ENCODE assay signal across 14 mouse cellular contexts in the genomic region with DNA sequence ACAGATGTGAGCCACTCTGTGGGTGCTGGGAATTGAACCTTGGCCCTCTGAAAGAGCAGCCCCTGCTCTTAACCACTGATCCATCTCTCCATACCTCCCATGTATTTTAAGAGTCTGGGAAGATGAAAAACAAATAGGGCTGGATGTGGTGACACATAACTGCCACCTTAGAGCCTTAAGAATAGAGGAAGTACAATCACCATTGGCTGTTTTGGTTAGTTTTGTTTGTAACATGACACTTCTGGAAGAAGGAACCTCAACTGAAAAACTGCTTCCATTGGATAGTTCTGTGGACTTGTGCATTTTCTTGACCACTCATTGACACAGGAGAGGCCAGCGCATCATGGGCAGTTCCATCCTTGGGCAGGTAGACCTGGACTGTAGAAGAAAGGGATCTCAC.
"Had no signal": no experiment of that assay in that cellular context is flagged by ENCODE, and none has a peak within 500 bp of the region (broad histone marks: within the 10 kb centered on the region; RNA-seq: fewer than 3 reads in every experiment).

No protein-coding gene starts in this region.

- ATAC-seq: midbrain, embryonic 16.5 days had no signal

- H3K9ac ChIP-seq: liver, embryonic 13.5 days; midbrain, embryonic 13.5 days; stomach, embryonic 15.5 days had no signal

- H3K4me3 ChIP-seq: liver, embryonic 13.5 days; megakaryocyte, embryonic 14.5 days; midbrain, embryonic 10.5 days; midbrain, embryonic 13.5 days; stomach, embryonic 15.5 days had no signal

- H3K27me3 ChIP-seq: liver, embryonic 13.5 days; megakaryocyte, embryonic 14.5 days; midbrain, embryonic 13.5 days; stomach, embryonic 15.5 days had no signal

- H3K27ac ChIP-seq: liver, embryonic 13.5 days; midbrain, embryonic 13.5 days; stomach, embryonic 15.5 days had no signal

- H3K36me3 ChIP-seq: liver, embryonic 13.5 days; midbrain, embryonic 10.5 days; midbrain, embryonic 13.5 days; stomach, embryonic 15.5 days had no signal

- H3K4me1 ChIP-seq: liver, embryonic 13.5 days; megakaryocyte, embryonic 14.5 days; stomach, embryonic 15.5 days had no signal

- DNase-seq: kidney, adult 18-20 months; kidney, adult 9 months; kidney, postnatal 14 days; liver, embryonic 13.5 days; lung, adult 2 months; lung, postnatal 14 days; lung, postnatal 4 days; thymus, adult 18-20 months; thymus, postnatal 36 days had no signal

- H3K9me3 ChIP-seq: liver, embryonic 13.5 days; megakaryocyte, embryonic 14.5 days; midbrain, embryonic 10.5 days; midbrain, embryonic 13.5 days; stomach, embryonic 15.5 days had no signal
